Mouse (Mus musculus): Measurements from ENCODE around the gene Pygl.

Pygl gene

DNA sequence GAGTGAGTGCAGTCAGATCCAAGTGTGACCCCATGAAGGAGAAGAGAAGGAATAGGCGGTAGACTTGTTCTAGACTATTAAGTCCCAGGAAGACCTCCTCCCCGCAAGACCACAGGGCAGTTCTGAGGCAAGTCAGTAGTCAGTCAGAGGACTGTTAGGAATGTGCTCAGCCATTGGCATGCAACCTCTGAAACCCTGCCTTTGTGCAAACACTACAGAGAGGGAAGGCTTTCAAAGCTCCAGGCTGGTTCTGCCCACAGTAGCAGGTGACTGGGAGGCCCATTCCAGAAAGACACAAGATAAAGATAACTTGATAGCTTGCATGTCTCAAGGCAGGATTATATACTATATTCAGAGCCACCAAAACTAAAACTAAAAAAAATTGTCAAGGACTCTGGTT is at the start of gene Pygl:
Pygl (minus strand) TSS at position 195 of the 400 bp plus-strand sequence.
- no peak for DNase-seq (ENCODE audit: low spot score)

DNA sequence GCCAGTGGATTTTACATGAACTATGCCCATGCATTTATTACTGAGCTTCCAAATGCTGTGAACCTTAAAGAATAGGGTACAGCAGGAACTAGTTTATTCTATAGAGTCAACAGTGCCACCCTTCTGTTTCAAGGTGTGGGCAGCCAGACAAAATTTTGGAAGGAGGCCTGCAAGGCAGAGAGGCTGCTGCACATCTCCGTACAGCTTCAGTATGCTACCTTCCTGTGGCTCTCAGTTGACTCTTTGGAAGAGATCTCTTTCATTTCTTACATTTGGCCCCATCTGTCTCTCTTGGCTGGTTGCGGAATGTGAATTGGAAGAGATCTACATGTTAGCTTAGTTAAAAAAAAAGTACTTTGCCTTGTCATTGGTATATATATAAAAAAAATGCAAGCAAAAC is 49.6 kb upstream of the Pygl start:
- no peak for DNase-seq (ENCODE audit: low spot score)

DNA sequence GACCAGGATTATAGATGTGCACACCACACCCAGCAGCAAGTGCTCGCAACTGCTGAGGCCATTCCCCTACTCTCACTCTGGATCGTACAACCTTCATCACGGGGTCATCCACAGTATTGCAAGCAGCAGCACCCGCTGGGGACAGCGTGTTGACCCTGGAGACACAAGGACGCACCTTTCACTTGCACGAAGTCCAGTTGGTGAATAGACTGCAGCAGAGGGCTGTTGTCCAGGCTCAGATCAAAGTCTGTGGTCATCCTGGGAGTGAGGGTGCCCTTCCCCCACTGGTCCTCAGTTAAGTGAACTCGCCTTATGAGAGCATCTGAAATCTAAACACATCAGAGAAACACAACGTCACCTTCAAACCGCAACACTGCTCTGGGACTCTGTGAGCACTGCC is 49.1 kb upstream of the Pygl start:
- no peak for DNase-seq (ENCODE audit: low spot score)

DNA sequence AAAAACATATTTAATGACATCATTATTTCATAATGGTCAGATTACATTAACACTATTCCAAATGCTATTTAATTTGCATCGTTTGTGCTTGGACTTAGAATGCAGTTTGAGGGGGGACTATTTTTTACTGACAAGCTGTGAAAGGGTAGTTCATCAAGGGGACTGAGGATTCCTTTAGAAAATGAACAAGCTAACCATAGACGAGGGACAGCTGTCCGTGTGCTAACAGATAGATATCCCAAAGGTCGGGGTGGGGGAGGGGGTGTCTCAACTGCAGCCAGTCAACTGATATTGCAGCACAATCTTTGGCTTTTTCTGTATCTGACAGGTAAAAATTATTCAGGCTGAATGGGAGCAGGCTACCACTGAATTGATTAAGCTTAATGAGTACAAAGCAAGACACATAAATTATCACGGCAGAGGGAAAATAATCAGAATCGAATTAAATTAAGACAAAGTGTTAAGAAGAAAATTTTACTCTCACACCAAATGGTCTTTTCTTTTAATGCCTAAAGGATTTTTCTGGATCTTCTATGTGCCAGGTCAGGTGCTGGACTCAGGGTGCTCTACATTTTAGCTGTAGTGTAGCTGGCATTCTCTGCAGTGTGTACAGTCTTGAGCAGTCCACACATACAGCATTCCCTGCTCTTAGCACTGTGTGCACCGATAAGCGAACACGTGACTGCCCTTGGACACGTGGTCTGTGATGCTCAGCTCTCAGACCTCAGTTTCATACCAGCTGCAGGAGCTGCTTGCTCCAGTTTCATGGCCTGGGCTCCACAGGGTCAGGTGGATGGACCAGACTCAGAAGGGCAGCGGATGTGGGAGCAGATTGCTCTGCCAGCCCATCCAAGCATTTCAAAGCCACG is 46.0 kb upstream of the Pygl start:
- no peak for DNase-seq (ENCODE audit: low spot score)

DNA sequence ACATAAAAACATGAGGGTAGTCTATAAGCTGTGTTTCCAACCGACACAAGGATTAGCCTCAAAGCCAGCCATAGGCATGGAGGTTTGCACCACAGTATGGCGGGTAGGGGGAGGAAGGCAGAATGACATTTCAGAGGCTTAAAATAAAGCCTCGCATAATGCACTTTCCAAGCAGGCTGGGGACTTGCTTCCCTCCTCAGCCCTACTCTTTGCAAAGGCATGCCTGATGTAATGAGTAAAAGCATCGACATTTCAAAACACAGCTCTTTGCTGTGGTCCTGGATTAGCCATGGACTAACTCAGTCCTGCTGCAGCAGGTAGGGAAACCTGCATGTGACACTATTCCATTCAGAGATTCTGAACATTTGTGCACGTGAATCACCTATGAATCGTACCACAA is 38.4 kb upstream of the Pygl start:
- no peak for DNase-seq (ENCODE audit: low spot score)

DNA sequence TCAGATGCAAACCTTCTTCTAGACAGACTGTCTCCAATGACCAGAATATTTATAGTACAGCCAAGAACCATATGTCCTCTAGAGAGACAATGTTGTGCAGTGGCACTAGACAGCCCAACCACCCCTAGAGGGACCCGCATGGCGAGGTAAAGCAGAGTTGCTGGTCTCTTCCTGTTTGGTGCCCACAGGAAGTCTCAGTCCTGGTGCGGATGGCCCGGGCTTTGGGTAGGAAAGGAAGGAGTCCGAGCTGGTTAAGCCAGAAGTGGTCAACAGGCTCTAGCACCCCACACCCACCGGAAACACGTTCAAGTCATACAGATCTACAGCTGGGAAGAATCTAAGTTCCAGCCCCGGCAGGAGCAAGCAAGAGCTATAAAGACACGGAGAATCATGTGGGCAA is 36.0 kb upstream of the Pygl start:
- no peak for DNase-seq (ENCODE audit: low spot score)

DNA sequence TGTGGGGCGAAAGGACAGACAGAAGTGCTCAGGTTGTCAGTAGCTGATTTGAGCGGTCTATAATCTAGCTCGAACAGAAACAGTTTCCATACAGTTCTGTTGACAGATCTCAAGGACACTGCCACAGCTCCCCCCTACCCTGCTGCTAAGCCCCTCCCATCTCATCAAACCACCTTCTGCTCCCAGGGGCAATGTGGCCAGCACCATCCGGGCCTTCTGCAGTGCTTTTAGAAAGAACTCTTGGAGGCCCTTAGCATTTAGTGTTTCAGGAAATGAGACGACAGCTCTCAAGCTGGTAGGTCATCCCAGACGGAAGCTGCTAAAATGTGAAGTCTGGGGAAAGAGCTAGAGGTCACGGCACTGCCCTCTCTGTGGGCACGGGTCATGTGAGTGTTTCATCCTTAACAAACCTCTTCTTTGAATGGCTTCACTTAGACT is 35.2 kb upstream of the Pygl start:
- DNase-seq (ENCODE audit: low spot score) = no peak

DNA sequence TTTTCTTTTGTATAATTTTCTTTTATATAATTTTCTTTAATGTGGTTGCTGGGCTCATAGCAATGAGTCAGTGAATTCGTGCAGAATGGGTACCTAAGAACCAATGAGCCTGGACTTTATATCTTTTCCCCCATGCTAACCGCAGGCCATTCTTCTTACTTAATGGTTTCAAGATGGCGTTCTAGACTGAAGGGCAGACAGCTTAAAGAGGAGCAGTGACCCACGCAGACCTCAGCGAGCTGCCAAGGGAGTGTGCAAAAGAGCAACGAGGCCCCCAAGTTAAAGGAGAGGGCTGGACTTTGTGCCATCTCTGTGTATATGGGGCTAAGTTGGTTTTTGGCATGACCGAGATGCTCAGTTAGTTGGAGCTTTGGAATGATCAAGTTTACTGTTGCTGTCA is 32.4 kb upstream of the Pygl start:
- DNase-seq (ENCODE audit: low spot score) = no peak

DNA sequence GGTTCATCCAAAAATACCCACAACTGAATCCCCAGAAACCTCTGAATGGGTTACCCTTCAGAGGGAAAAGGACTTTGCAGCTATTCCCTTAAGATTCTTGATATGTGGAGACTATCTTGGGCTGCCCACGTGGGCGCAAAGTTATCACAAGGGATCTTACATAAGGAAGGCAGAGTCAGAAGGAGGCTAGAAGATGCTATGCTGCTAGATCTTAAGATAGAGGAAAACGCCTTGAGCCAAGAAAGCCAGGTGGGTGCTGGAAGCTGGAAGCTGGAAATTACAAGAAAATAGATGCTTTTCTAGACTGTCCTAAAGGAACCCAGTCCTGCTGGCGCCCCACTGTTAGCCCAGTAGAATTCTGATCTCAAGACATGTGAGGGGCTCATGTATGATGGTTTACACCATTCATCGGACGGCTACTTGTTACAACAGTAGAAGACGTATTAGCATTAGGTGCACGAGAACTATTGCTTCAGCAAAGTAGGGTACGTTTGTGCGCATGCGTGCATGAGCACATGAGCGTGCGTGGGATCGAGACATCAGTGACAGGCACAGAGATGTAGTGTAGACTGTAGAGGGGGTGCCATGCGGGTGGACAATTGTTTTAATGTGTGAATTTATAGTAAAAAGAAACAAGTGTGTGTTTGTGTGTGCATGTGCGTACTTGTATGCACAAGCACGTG is 31.1 kb upstream of the Pygl start:
- DNase-seq (ENCODE audit: low spot score) = no peak

DNA sequence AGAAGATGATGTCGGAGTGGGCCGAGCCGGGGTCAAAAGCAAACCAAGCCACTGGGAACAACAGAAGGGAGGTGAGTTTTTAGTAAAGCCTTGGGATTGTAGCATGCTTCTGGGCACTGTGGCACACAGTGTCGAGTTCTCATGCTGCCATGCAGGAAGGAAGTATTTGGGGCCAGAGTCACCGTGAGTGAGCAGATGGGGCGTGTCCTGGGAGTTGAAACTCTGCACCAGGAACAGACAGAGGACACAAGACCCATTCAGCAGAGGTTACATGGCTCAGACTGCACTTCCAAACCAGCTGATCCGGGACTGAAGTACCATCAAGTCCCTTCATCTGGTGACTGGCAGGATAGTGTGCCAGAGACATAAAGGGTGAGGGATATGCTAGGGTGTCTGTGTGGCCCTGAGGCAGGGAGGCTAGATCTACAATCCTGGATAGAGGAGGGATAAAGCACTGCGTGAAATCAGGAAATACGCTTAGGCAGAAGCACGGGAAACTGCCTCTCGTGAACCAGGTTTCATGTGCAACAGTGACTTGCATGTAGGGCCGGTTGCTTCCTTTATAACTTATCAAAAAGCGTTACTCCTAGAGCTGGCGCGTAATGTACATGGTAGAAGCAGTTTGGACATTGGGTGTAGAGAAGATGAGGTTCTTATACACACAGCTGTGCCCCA is 20.1 kb upstream of the Pygl start:
- no peak for DNase-seq (ENCODE audit: low spot score)

DNA sequence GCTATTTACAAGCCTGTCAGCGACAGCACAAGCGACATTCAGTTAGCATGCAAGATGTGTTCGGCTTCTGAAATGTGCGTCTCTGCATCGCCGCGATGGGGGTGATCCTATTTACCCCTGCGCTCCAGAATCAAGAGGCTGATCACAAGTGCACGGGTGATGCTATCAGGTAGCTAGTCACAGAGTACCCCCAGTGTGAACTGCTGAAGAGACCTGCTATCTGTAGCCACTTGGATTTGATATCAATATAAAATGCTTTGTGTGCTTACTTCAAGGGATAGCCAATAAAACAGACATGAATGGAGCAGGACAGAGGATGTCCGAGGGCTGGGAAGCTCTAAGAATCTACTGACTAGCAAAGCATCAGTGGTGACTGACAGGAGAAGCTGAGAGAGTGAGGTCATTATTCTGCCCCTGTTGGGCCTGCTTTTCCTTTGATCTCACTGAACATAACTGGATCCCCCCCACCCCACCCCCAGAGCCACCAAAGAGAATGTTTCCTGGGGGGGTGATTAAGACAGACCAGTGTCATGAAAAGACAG is 18.4 kb upstream of the Pygl start:
- no peak for DNase-seq (ENCODE audit: low spot score)

DNA sequence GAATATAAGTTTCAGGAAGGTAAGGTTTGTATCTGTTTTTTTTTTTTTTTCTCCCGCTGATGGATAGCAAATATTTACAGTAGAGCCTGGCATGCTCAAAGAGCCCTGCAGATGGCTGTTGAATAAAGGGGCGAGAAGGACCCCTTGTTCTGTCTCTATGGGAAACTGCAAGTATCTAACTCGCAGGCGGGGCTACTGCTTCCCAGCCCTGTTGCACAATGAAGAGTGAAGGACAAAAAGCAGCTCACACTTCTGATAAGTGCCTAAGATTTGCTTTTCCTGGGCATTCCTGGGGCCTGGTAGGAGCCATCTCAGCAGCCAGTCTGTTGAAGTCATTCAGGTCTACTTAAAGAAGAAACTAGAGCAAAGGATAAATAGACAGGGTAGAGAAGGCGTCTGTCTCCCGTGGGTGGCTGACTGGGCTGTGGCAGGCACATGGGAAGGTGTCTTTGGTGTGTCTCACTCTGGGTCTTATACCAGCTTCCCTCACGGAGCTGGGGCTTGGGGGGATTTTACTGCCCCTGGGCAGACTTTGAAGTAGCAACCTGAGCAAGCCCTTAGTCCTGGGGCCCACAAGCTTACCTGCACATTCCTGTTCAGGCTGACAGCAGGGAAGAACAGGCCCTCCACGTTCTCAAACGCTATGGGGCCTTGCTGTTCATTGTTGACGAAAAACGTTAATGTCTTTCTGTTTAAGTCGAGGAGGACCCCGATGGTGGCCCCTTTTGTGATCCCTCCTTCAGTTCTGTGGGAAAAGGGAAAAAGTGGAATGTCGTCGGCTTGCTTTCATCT is 16.6 kb upstream of the Pygl start:
- DNase-seq (ENCODE audit: low spot score) = no peak

DNA sequence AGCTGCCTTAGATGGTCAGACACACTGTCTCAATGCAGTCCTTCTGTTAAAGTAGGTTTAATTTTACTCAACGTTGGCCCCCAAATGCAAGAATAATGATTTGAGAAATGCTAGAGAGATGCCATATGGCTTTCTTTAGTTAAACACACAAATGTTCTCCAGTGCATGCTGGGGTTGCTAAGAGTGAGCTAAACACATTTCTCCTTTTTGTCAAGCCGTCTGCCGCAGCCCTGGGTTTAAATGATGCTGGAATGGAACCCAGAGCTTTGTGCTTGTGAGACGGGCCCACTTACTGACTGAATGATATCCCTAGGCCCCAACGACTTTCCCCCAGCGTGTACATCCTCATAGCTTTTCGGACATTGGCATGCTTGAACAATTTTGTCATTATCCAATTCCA is 11.3 kb upstream of the Pygl start:
- no peak for DNase-seq (ENCODE audit: low spot score)

DNA sequence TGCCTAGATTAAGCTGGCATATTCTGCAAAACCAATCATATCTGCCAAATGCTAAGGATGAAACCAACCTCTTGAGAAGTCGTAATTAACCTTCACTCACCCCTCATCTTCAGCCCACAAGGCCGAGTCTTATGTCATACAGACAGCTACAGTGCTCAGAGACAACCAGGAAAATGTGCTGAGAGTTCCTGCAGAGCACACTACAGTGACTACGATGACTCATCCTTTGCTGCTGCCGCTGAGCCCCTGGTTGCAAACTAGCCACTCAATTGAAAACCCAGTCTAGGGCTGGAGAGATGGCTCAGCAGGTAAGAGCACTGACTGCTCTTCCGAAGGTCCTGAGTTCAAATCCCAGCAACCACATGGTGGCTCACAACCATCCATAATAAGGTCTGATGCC is 8.5 kb upstream of the Pygl start:
- DNase-seq (ENCODE audit: low spot score) = no peak

DNA sequence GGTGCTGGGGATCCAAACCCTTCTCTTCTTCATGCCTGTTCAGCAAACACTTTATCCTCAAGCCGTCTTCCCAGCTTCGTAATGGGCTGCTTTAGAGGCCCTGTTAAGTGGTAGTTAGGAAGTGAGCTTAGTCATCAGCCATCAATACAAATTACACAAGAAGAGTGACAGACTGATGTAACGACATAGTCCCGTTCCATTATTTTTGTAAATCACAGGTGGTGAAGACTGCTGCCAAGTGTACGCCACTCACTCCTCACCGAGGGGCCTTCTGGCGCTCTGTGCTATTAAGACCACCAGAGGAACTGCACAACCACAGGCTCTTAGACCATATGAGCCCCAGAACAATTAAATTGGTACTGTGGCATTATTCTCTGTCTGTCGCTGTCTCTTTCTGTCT is 7.3 kb upstream of the Pygl start:
- no peak for DNase-seq (ENCODE audit: low spot score)

DNA sequence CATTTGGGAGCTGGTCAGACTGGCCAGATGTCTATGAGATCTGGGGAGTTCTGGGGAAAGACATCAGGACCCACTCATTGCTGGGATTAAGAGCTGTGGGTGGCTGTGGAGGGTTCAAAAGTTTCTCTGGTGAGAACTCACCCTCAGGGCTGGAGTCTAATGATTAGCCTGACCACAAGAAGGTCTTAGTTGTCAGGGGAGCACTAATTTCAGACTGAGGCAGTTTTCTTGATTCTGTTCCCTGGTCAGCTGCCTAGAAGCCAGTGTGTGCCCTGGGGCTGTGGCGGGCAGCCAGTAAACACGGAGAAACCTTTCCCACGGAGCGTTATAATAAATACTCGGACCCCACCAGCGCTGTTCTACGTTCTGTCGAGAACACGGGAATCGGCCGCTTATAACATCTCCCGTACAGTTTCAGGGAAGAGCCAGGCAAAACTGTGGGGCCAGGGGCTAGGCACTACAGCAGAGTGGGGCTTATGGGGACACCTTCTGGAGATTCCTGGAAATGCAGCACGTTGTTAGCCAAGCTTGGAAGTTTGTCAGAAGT is 3.7 kb upstream of the Pygl start:
- DNase-seq (ENCODE audit: low spot score) = peak; percentile 67

DNA sequence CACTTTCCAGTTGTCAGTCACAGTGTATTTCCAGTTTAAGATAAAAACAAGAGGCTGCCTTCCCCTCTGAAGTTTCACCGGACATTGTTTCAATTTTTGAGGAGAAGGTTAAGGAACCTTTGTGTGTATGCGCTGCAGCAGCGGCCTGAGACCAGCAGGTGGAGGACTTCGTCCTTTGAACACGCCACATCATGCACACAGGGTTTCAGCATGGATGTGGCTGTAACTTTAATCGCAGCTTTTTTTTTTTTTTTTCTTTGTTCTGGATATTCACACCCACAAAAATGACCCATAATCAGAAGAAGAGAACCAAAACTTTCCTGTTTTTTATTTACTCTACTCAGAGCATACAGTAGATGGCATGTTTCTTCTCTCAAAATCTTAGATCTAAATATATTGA is 3.1 kb upstream of the Pygl start:
- DNase-seq (ENCODE audit: low spot score) = peak; percentile 13

DNA sequence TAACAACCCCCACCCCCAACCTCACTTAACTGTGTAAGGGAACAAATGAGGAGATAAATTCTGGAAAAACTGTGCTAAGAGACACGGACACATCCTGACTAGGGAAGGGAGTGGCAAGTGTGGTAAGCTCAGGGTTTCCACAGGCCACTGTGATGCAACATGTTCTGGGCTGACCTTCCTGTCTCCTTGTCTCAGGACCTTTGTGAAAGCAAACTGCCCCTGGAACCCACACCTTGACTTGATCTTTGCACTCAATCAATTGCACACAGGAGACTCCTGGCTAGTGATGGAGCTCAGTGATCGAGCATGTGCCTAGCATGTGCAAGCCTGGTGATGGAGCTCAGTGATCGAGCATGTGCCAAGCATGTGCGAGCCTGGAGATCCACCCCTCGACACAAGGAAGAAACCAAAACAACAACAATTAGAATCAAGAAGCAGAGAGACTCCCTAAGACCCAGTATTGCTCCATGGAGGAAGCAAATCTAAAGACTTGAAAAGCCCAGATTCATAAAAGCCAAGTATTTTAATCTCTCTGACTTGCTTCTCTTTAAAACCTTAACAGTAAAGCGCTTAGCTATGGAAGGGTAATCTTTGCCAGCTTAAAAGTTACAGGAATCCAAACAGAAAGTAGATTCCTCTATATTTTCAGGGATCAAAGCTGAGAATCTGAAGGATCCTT is 2.5 kb upstream of the Pygl start:
- no peak for DNase-seq (ENCODE audit: low spot score)

DNA sequence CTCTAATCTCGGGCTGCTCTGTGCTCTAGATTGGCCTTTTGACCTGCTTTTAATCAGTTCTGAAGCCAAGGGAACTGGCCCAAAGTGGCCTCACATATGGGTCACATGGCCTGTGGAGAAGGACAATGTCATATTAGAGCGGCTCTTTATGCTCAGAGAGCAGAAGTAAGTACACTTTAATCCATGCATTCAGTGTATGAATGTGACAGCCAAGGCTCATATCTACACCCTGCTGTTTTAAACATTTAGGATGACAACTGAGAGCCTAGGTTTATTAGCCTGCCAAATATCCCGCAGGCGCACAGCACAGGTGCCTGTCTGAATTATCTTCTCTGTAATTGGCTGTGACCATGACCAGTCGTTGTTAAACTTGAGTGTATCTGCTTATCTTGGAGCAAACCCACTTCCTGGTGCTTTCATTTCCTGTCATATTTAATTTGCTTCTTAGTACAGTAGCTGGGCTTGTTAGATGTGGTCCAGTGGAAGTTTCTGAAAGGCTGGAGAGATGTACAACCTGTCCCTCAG is 794 bp upstream of the Pygl start:
- DNase-seq (ENCODE audit: low spot score) = no peak

DNA sequence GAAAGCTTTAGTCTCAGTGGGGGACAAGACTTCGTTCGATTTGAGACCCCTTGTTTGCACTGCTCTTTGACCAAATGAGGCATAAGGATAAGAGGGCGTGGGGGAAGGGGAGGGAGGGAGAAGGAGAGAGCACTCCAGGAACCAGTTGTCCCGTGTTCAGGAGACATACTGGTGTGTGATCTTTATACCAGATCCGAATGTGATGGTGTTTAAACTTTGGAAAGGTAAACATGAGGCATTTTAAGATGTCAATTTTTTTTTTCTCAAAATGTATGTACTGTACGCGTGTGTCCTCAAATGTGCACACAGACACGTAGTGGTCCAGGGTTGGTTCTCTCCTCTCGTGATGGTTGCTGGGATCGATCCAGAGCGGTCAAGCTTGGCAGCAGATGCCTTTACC is 3.1 kb downstream of the Pygl start:
- DNase-seq (ENCODE audit: low spot score) = no peak

Data from ovary, postnatal 14 days (tissue).